8 mouse cellular contexts compared by ENCODE assay signal in the genomic region with DNA sequence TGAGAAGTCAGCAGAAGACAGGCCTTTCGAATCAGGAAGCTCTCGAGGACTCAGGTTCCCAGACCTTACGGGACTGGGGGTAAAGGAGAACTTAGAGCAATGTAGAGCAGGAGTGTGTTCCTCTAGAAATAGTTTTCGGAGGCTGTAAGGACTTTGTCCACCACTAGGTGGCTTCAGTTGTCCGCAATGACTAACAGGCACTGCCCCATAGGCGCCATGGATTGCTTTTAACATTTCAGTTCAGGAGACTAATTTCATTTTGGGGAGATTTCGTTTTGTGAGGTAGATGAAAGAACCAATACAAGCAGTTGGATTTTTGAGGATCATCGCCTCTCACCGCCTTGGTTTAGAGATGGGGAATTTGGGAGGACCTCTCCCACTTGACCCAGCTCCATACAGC.
A peak's percentile ranks its signal among the peaks of the same experiment; 100 is the strongest.
DNase-seq lines count a peak whose midpoint lies in the region; ATAC-seq and TF ChIP-seq lines count a peak whose summit lies in the region.

No protein-coding gene starts in this region.

- in situ Hi-C loops in CH12.LX (cut with MboI; ENCODE audit: low pct_ligation_motif_present, low pct_unique_long_range_greater_than_20kb, low sequenced_read_pairs): no loop called here

- no peaks in the 10 kb centered on the region for H3K4me1 ChIP-seq in intestine, postnatal 0 days (replicated peaks; ENCODE audit: control insufficient read depth, insufficient read depth, low read length)
- H3K4me1 ChIP-seq in intestine, embryonic 15.5 days (replicated peaks): no peaks in the 10 kb centered on the region
- no peaks in the 10 kb centered on the region for H3K4me1 ChIP-seq in CH12.LX (ENCODE audit: control insufficient read depth in 1 of 2, insufficient read depth in 2 of 2)
- H3K4me1 ChIP-seq in bone marrow, adult 2 months (ENCODE audit: control insufficient read depth, insufficient read depth, low read length): no peaks in the 10 kb centered on the region
- 0 out of 2 replicates have a peak, but pooled peaks cover 5% of the 10 kb centered on the region for H3K4me1 ChIP-seq in embryonic facial prominence, embryonic 14.5 days (ENCODE audit: control insufficient read depth, insufficient read depth, low read length)

- no peaks in the 10 kb centered on the region for H3K36me3 ChIP-seq in intestine, postnatal 0 days (ENCODE audit: control insufficient read depth, insufficient read depth)
- H3K36me3 ChIP-seq in intestine, embryonic 15.5 days: no peaks in the 10 kb centered on the region
- no peaks in the 10 kb centered on the region for H3K36me3 ChIP-seq in CH12.LX (replicated peaks in 1 of 2; ENCODE audit: control insufficient read depth in 1 of 2, insufficient read depth in 1 of 2, low read length in 1 of 2)
- no peaks in the 10 kb centered on the region for H3K36me3 ChIP-seq in embryonic facial prominence, embryonic 14.5 days (ENCODE audit: control insufficient read depth, insufficient read depth, low read length)

- H3K4me3 ChIP-seq in intestine, postnatal 0 days (ENCODE audit: low read depth, low read length): no peak overlapping the region
- H3K4me3 ChIP-seq in intestine, embryonic 15.5 days (replicated peaks): no peak overlapping the region
- no peak overlapping the region for H3K4me3 ChIP-seq in CH12.LX (replicated peaks in 1 of 3; ENCODE audit: low read depth in 2 of 3, low read length in 2 of 3, poor library complexity in 1 of 3)
- H3K4me3 ChIP-seq in bone marrow, adult 2 months (replicated peaks; ENCODE audit: control insufficient read depth, low read depth, low read length): no peak overlapping the region
- H3K4me3 ChIP-seq in embryonic facial prominence, embryonic 14.5 days (ENCODE audit: low read depth, low read length): no peak overlapping the region

- H3K27ac ChIP-seq in intestine, postnatal 0 days (ENCODE audit: low read depth, low read length): no peak overlapping the region
- no peak overlapping the region for H3K27ac ChIP-seq in intestine, embryonic 15.5 days
- no peak overlapping the region for H3K27ac ChIP-seq in CH12.LX (ENCODE audit: insufficient read depth, low read depth)
- H3K27ac ChIP-seq in bone marrow, adult 2 months (ENCODE audit: control insufficient read depth, insufficient read depth, low read depth, low read length, poor library complexity): no peak overlapping the region
- H3K27ac ChIP-seq in embryonic facial prominence, embryonic 14.5 days (replicated peaks; ENCODE audit: low read depth, low read length): no peak overlapping the region

- peak; percentile 99 for TF ChIP-seq RAD21 in CH12.LX (IDR thresholded peaks at IDR 0.05; ENCODE audit: low read depth, low read length)

- ATAC-seq in intestine, postnatal 0 days: no peak
- no peak for ATAC-seq in intestine, embryonic 15.5 days
- 0 out of 2 replicates have a peak, but pooled peaks have one; percentile 44 for ATAC-seq in embryonic facial prominence, embryonic 14.5 days (ENCODE audit: low read depth)
- peak; percentile 71; the same call in 1 of the 2 replicates for ATAC-seq in monocyte, adult 5-6 weeks (replicated peaks; ENCODE audit: insufficient number of reproducible peaks, low FRiP score, low TSS enrichment, poor library complexity, severe bottlenecking)

- DNase-seq in CH12.LX (ENCODE audit: extremely low read depth): peak; percentile 61
- DNase-seq in embryonic facial prominence, embryonic 14.5 days (ENCODE audit: low spot score): peak; percentile 66
- peak; percentile 27 for DNase-seq in layer of hippocampus, adult 9-11 months
- peak; percentile 8 to 24 for DNase-seq in thymus, postnatal 36 days

- no peak overlapping the region for H3K9ac ChIP-seq in intestine, postnatal 0 days (ENCODE audit: low read depth, low read length)
- no peak overlapping the region for H3K9ac ChIP-seq in intestine, embryonic 15.5 days
- H3K9ac ChIP-seq in CH12.LX (ENCODE audit: insufficient read depth, low read depth): no peak overlapping the region
- H3K9ac ChIP-seq in embryonic facial prominence, embryonic 14.5 days (ENCODE audit: low read depth, low read length): no peak overlapping the region

- H3K4me2 ChIP-seq in intestine, postnatal 0 days (replicated peaks; ENCODE audit: low read depth): no peak overlapping the region
- H3K4me2 ChIP-seq in intestine, embryonic 15.5 days (replicated peaks): no peak overlapping the region
- no peak overlapping the region; the same call in 1 of the 2 replicates for H3K4me2 ChIP-seq in CH12.LX (ENCODE audit: insufficient read depth, low read depth, poor library complexity, severe bottlenecking)
- H3K4me2 ChIP-seq in embryonic facial prominence, embryonic 14.5 days (ENCODE audit: low read depth, low read length): no peak overlapping the region

- no peak for TF ChIP-seq EP300 in CH12.LX (IDR thresholded peaks at IDR 0.05; ENCODE audit: low read length)

- H3K27me3 ChIP-seq in intestine, postnatal 0 days (replicated peaks; ENCODE audit: control insufficient read depth, insufficient read depth, low read length): no peaks in the 10 kb centered on the region
- H3K27me3 ChIP-seq in intestine, embryonic 15.5 days (replicated peaks): no peaks in the 10 kb centered on the region
- no peaks in the 10 kb centered on the region for H3K27me3 ChIP-seq in CH12.LX (replicated peaks)
- no peaks in the 10 kb centered on the region for H3K27me3 ChIP-seq in embryonic facial prominence, embryonic 14.5 days (replicated peaks; ENCODE audit: control insufficient read depth, insufficient read depth, low read length)

- peak; percentile 78 for TF ChIP-seq CTCF in intestine, postnatal 0 days (IDR thresholded peaks at IDR 0.05; ENCODE audit: low read depth)
- TF ChIP-seq CTCF in CH12.LX (conservative IDR thresholded peaks at IDR 0.05 in 1 of 2, IDR thresholded peaks at IDR 0.05 in 1 of 2; ENCODE audit: low read depth in 2 of 2, low read length in 2 of 2): peak; percentile 84 to 97
- TF ChIP-seq CTCF in bone marrow, adult 2 months (IDR thresholded peaks at IDR 0.05; ENCODE audit: control insufficient read depth, insufficient read depth, low read length): peak; percentile 60

- no peaks in the 10 kb centered on the region for H3K9me3 ChIP-seq in intestine, postnatal 0 days (ENCODE audit: control insufficient read depth)
- no peaks in the 10 kb centered on the region for H3K9me3 ChIP-seq in intestine, embryonic 15.5 days
- H3K9me3 ChIP-seq in CH12.LX (replicated peaks; ENCODE audit: low read length): no peaks in the 10 kb centered on the region
- H3K9me3 ChIP-seq in embryonic facial prominence, embryonic 14.5 days (ENCODE audit: control insufficient read depth, low read length): no peaks in the 10 kb centered on the region

- no peaks in the 10 kb centered on the region for H3K79me2 ChIP-seq in CH12.LX (replicated peaks; ENCODE audit: control insufficient read depth, extremely low read depth, insufficient read depth, poor library complexity, severe bottlenecking)

- no peak for TF ChIP-seq POLR2A in CH12.LX (IDR thresholded peaks at IDR 0.05; ENCODE audit: low read depth, low read length)
- TF ChIP-seq POLR2A in bone marrow, adult 2 months (IDR thresholded peaks at IDR 0.05; ENCODE audit: borderline replicate concordance, control insufficient read depth, low read depth, low read length): no peak

- dilution Hi-C loops in CH12.LX (cut with MboI; ENCODE audit: extremely low pct_ligation_motif_present, extremely low pct_unique_long_range_greater_than_20kb, low sequenced_read_pairs): no loop called here

- 59% methylated on average over 9 of the region's 9 CpGs for WGBS in intestine, postnatal 0 days
- WGBS in intestine, embryonic 15.5 days: 57% methylated on average over 9 of the region's 9 CpGs
- WGBS in bone marrow, adult 2 months: 38% methylated on average over 9 of the region's 9 CpGs
- WGBS in embryonic facial prominence, embryonic 14.5 days: 50% methylated on average over 9 of the region's 9 CpGs

TF ChIP-seq in CH12.LX, 34 proteins besides CTCF, POLR2A, EP300 and RAD21:
- TF ChIP-seq ELF1 (IDR thresholded peaks at IDR 0.05; ENCODE audit: low read depth, low read length): no peak
- no peak for TF ChIP-seq TBP (conservative IDR thresholded peaks at IDR 0.05; ENCODE audit: low read depth, low read length)
- TF ChIP-seq CHD1 (IDR thresholded peaks at IDR 0.05; ENCODE audit: low read depth, low read length): no peak
- 0 out of 2 replicates have a peak, but pooled peaks have one; percentile 14 for TF ChIP-seq BHLHE40 (IDR thresholded peaks at IDR 0.05; ENCODE audit: low read depth, low read length)
- peak; percentile 84 for TF ChIP-seq ZC3H11A (IDR thresholded peaks at IDR 0.05; ENCODE audit: low read depth, low read length)
- TF ChIP-seq JUN (IDR thresholded peaks at IDR 0.05; ENCODE audit: insufficient read depth, low read depth, low read length): no peak
- no peak for TF ChIP-seq KAT2A (IDR thresholded peaks at IDR 0.05; ENCODE audit: insufficient replicate concordance, low read length)
- TF ChIP-seq NELFE (IDR thresholded peaks at IDR 0.05; ENCODE audit: low read depth, low read length): peak; percentile 35; the same call in 1 of the 2 replicates
- TF ChIP-seq SMC3 (IDR thresholded peaks at IDR 0.05; ENCODE audit: low read depth, low read length): peak; percentile 96
- TF ChIP-seq E2F4 (IDR thresholded peaks at IDR 0.05; ENCODE audit: insufficient replicate concordance, low read depth, low read length): peak; percentile 46; the same call in 1 of the 2 replicates
- no peak for TF ChIP-seq GABPA (IDR thresholded peaks at IDR 0.05; ENCODE audit: insufficient replicate concordance, low read depth, low read length)
- TF ChIP-seq ZKSCAN1 (IDR thresholded peaks at IDR 0.05; ENCODE audit: borderline replicate concordance, low read depth, low read length): no peak
- TF ChIP-seq MEF2A (IDR thresholded peaks at IDR 0.05; ENCODE audit: borderline replicate concordance, low read depth, low read length): 0 out of 2 replicates have a peak, but pooled peaks have one; percentile 24
- TF ChIP-seq IRF4 (IDR thresholded peaks at IDR 0.05; ENCODE audit: low read depth, low read length): peak; percentile 70
- TF ChIP-seq MYC (IDR thresholded peaks at IDR 0.05; ENCODE audit: low read depth, low read length): 0 out of 2 replicates have a peak, but pooled peaks have one; percentile 21
- TF ChIP-seq UBTF (IDR thresholded peaks at IDR 0.05; ENCODE audit: low read depth, low read length): no peak

Comparison
In these comparisons a context has a peak if more than half of its experiments do, and no peak if none do; other contexts are left out.
1. ATAC-seq: peak in embryonic facial prominence, embryonic 14.5 days (single experiment) and monocyte, adult 5-6 weeks (single experiment); none in intestine, postnatal 0 days (single experiment) and intestine, embryonic 15.5 days (single experiment).
2. DNase-seq: peak in every context shown above with its lines; median percentile 66 in embryonic facial prominence, embryonic 14.5 days; 61 in CH12.LX; 27 in layer of hippocampus, adult 9-11 months; 16 in thymus, postnatal 36 days.
3. Peak in every context shown above with its lines, with median percentiles within 50 percentile points of each other: CTCF ChIP-seq.